Mouse (Mus musculus) midbrain, embryonic 15.5 days (tissue): ENCODE measurements at regions not wholly inside any gene's neighbourhood (a gene's known extent, or its start where the extent isn't known, plus 50 kb on each side); places are given as distances from the start of the nearest gene placed in this dataset.

Experiments
- ATAC-seq: fragments of 200-750 bp; cut with Nextera tagmentation; replicated peaks from 2 replicates; pipeline ENCODE4 v1.8.0; 2017; ENCODE audit warnings: moderate TSS enrichment
- H3K27ac ChIP-seq: fragments of 300-500 bp; sonication (generic); 2 replicates; pipeline ENCODE4 v1.5.1; 2015; ENCODE audit warnings: mild to moderate bottlenecking, inconsistent platforms
- H3K27me3 ChIP-seq: fragments of 300-500 bp; sonication (generic); replicated peaks from 2 replicates; pipeline ENCODE4 v1.6.1; 2015; ENCODE audit warnings: inconsistent platforms
- H3K36me3 ChIP-seq: fragments of 300-500 bp; sonication (generic); replicated peaks from 2 replicates; pipeline ENCODE4 v1.6.1; 2015; ENCODE audit warnings: inconsistent platforms
- H3K4me1 ChIP-seq: fragments of 300-500 bp; sonication (generic); 2 replicates; pipeline ENCODE4 v1.6.1; 2015; ENCODE audit warnings: inconsistent platforms
- H3K4me2 ChIP-seq: fragments of 300-500 bp; sonication (generic); 2 replicates; pipeline ENCODE4 v1.6.1; 2015; ENCODE audit warnings: inconsistent platforms, mild to moderate bottlenecking, moderate library complexity
- H3K4me3 ChIP-seq: fragments of 300-500 bp; sonication (generic); 2 replicates; pipeline ENCODE4 v1.5.1; 2015; ENCODE audit warnings: mild to moderate bottlenecking, inconsistent platforms
- H3K9ac ChIP-seq: fragments of 300-500 bp; sonication (generic); 2 replicates; pipeline ENCODE4 v1.6.1; 2015; ENCODE audit warnings: mild to moderate bottlenecking, inconsistent platforms
- H3K9me3 ChIP-seq: fragments of 300-500 bp; sonication (generic); 2 replicates; pipeline ENCODE4 v1.6.1; 2016; ENCODE audit warnings: inconsistent platforms
- WGBS: fragments of 180-500 bp; shearing (Covaris S2); methylation state at CpG from one replicate; pipeline ENCODE4 v1.1.7; 2015; ENCODE audit warnings: mixed read lengths; 5-methylcytosine and 5-hydroxymethylcytosine counted together

GRCm38 (mm10) chr9:113340036-113340435, 368.0 kb downstream of the Pdcd6ip start:
- H3K27me3 ChIP-seq: no peaks in the 10 kb centered on the region
- no peak overlapping the region for H3K4me2 ChIP-seq
- no peak overlapping the region for H3K27ac ChIP-seq
- no peak for ATAC-seq
- H3K36me3 ChIP-seq: no peaks in the 10 kb centered on the region
- H3K9ac ChIP-seq: no peak overlapping the region
- WGBS: 93% methylated on average over 3 of the region's 3 CpGs
- H3K4me1 ChIP-seq: no peaks in the 10 kb centered on the region
- no peak overlapping the region for H3K4me3 ChIP-seq
- H3K9me3 ChIP-seq: no peaks in the 10 kb centered on the region

GRCm38 (mm10) chr9:113324489-113324888, 383.6 kb downstream of the Pdcd6ip start:
- H3K27me3 ChIP-seq: no peaks in the 10 kb centered on the region
- no peak overlapping the region for H3K4me3 ChIP-seq
- H3K9me3 ChIP-seq: no peaks in the 10 kb centered on the region
- no peak for ATAC-seq
- WGBS: 61% methylated on average over 3 of the region's 3 CpGs
- H3K9ac ChIP-seq: no peak overlapping the region
- H3K27ac ChIP-seq: no peak overlapping the region
- H3K36me3 ChIP-seq: no peaks in the 10 kb centered on the region
- no peak overlapping the region for H3K4me2 ChIP-seq
- H3K4me1 ChIP-seq: no peaks in the 10 kb centered on the region

GRCm38 (mm10) chr9:113309707-113310574, 398.1 kb downstream of the Pdcd6ip start:
- Histone ChIP-seq H3K27me3 (no peaks in the 10 kb centered on the region), H3K9me3 (no peaks in the 10 kb centered on the region), H3K27ac (no peak overlapping the region), H3K4me1 (no peaks in the 10 kb centered on the region), H3K9ac (no peak overlapping the region), H3K36me3 (no peaks in the 10 kb centered on the region), H3K4me2 (no peak overlapping the region), H3K4me3 (no peak overlapping the region)
- 86% methylated on average over 7 of the region's 7 CpGs for WGBS
- ATAC-seq: no peak

GRCm38 (mm10) chr9:113305761-113306160, 402.3 kb downstream of the Pdcd6ip start:
- Histone ChIP-seq H3K4me3 (no peak overlapping the region), H3K27ac (no peak overlapping the region), H3K36me3 (no peaks in the 10 kb centered on the region), H3K27me3 (no peaks in the 10 kb centered on the region), H3K9ac (no peak overlapping the region), H3K4me2 (no peak overlapping the region), H3K9me3 (no peaks in the 10 kb centered on the region), H3K4me1 (0 out of 2 replicates have a peak, but pooled peaks cover 2% of the 10 kb centered on the region)
- WGBS: 35% methylated on average over 4 of the region's 4 CpGs
- no peak; the same call in 1 of the 2 replicates for ATAC-seq

GRCm38 (mm10) chr9:113302429-113302828, 405.6 kb downstream of the Pdcd6ip start:
- WGBS: 55% methylated on average over 1 of the region's 1 CpGs
- H3K27ac ChIP-seq: no peak overlapping the region

GRCm38 (mm10) chr9:113300846-113301245, 407.2 kb downstream of the Pdcd6ip start:
- no peak overlapping the region for H3K27ac ChIP-seq
- H3K27me3 ChIP-seq: no peaks in the 10 kb centered on the region
- no peak overlapping the region for H3K4me2 ChIP-seq
- WGBS: 16% methylated on average over 2 of the region's 2 CpGs
- no peak overlapping the region for H3K4me3 ChIP-seq
- ATAC-seq: no peak
- H3K9me3 ChIP-seq: no peaks in the 10 kb centered on the region
- H3K4me1 ChIP-seq: 0 out of 2 replicates have a peak, but pooled peaks cover 2% of the 10 kb centered on the region
- H3K36me3 ChIP-seq: no peaks in the 10 kb centered on the region
- no peak overlapping the region for H3K9ac ChIP-seq

More at GRCm38 (mm10) chr9:113302429-113302828, 405.6 kb downstream of the Pdcd6ip start:
- H3K27me3 ChIP-seq: no peaks in the 10 kb centered on the region
- H3K4me2 ChIP-seq: no peak overlapping the region
- no peaks in the 10 kb centered on the region for H3K9me3 ChIP-seq
- H3K4me1 ChIP-seq: 0 out of 2 replicates have a peak, but pooled peaks cover 2% of the 10 kb centered on the region
- H3K9ac ChIP-seq: no peak overlapping the region
- H3K36me3 ChIP-seq: no peaks in the 10 kb centered on the region
- ATAC-seq: no peak
- no peak overlapping the region for H3K4me3 ChIP-seq

GRCm38 (mm10) chr9:113299900-113300299, 408.2 kb downstream of the Pdcd6ip start:
- Histone ChIP-seq H3K4me3 (no peak overlapping the region), H3K9me3 (no peaks in the 10 kb centered on the region), H3K27me3 (no peaks in the 10 kb centered on the region), H3K4me2 (no peak overlapping the region), H3K9ac (no peak overlapping the region), H3K27ac (no peak overlapping the region), H3K36me3 (no peaks in the 10 kb centered on the region), H3K4me1 (0 out of 2 replicates have a peak, but pooled peaks cover 2% of the 10 kb centered on the region)
- no peak for ATAC-seq
- 19% methylated on average over 3 of the region's 3 CpGs for WGBS

GRCm38 (mm10) chr9:113295850-113296467, 412.1 kb downstream of the Pdcd6ip start:
- Histone ChIP-seq H3K9ac (no peak overlapping the region), H3K27ac (no peak overlapping the region), H3K9me3 (no peaks in the 10 kb centered on the region), H3K4me2 (no peak overlapping the region), H3K4me1 (no peaks in the 10 kb centered on the region), H3K27me3 (no peaks in the 10 kb centered on the region), H3K4me3 (no peak overlapping the region), H3K36me3 (no peaks in the 10 kb centered on the region)
- no peak for ATAC-seq
- 75% methylated on average over 5 of the region's 5 CpGs for WGBS

- Histone ChIP-seq H3K27me3 (no peaks in the 10 kb centered on the region), H3K4me3 (no peak overlapping the region), H3K9me3 (no peaks in the 10 kb centered on the region), H3K9ac (no peak overlapping the region), H3K4me2 (no peak overlapping the region), H3K4me1 (no peaks in the 10 kb centered on the region), H3K36me3 (no peaks in the 10 kb centered on the region), H3K27ac (no peak overlapping the region)
- 63% methylated on average over 4 of the region's 4 CpGs for WGBS
- ATAC-seq: no peak
Observed at GRCm38 (mm10) chr9:113287397-113287796, 420.7 kb downstream of the Pdcd6ip start.

GRCm38 (mm10) chr9:113283244-113283643, 424.8 kb downstream of the Pdcd6ip start:
- no peaks in the 10 kb centered on the region for H3K27me3 ChIP-seq
- no peaks in the 10 kb centered on the region for H3K4me1 ChIP-seq
- H3K27ac ChIP-seq: no peak overlapping the region
- H3K9ac ChIP-seq: no peak overlapping the region
- no peaks in the 10 kb centered on the region for H3K9me3 ChIP-seq
- no peak for ATAC-seq
- H3K36me3 ChIP-seq: no peaks in the 10 kb centered on the region
- 71% methylated on average over 1 of the region's 1 CpGs for WGBS
- H3K4me2 ChIP-seq: no peak overlapping the region
- H3K4me3 ChIP-seq: no peak overlapping the region

GRCm38 (mm10) chr9:113270595-113270994, 437.5 kb downstream of the Pdcd6ip start:
- Histone ChIP-seq H3K9ac (no peak overlapping the region), H3K9me3 (no peaks in the 10 kb centered on the region), H3K4me2 (no peak overlapping the region), H3K4me3 (no peak overlapping the region), H3K27me3 (no peaks in the 10 kb centered on the region), H3K27ac (no peak overlapping the region), H3K36me3 (no peaks in the 10 kb centered on the region), H3K4me1 (peaks cover 6% of the 10 kb centered on the region)
- no peak for ATAC-seq
- 49% methylated on average over 4 of the region's 4 CpGs for WGBS

- peaks cover 6% of the 10 kb centered on the region for H3K4me1 ChIP-seq
- no peaks in the 10 kb centered on the region for H3K27me3 ChIP-seq
- H3K9ac ChIP-seq: no peak overlapping the region
- ATAC-seq: no peak
- H3K27ac ChIP-seq: peak overlapping the region; percentile 10; the same call in 1 of the 2 replicates
- no peaks in the 10 kb centered on the region for H3K9me3 ChIP-seq
- WGBS: 63% methylated on average over 8 of the region's 8 CpGs
- no peak overlapping the region for H3K4me2 ChIP-seq
- no peak overlapping the region for H3K4me3 ChIP-seq
- H3K36me3 ChIP-seq: no peaks in the 10 kb centered on the region
Observed at GRCm38 (mm10) chr9:113267696-113268095, 440.4 kb downstream of the Pdcd6ip start.
